Mouse (Mus musculus) adrenal gland, postnatal 10 days (tissue): ENCODE data around the gene Bgn. TPM values are rescaled to one million over a fixed set of nuclear protein-coding genes. Genes with fewer than 3 reads are reported as not detected.

Source experiments
- DNase-seq: peaks from one replicate; pipeline ENCODE4 v3.0.0; 2021; ENCODE audit warnings: mixed read lengths
- total RNA-seq, 2 experiments: library from RNA; stranded (reverse); gene quantifications; 2 replicates each; pipeline ENCODE4 v1.2.3; 2021

The Bgn gene
- total RNA-seq, 2 experiments from 2014 or later: 207 to 268 TPM

DNA sequence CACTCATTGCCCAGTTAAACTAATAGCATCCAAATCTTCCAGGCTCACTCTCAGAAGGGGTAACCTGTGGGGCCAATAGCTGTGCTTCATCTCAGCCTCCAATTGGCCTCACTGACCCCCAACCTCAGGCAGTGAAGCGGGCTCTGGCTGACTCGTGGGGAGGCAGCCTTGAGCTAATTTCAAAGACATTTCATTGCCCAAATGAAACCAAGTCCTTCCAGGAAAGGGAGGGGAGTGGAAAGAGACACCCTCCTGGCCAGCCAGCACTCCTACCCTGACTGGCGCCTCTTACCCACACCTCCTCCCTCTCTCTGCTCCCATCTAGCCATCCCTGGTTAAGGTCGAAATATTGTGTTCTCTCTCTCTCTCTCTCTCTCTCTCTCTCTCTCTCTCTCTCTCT is 6.8 kb downstream of the Bgn start:
- no peak for DNase-seq

DNA sequence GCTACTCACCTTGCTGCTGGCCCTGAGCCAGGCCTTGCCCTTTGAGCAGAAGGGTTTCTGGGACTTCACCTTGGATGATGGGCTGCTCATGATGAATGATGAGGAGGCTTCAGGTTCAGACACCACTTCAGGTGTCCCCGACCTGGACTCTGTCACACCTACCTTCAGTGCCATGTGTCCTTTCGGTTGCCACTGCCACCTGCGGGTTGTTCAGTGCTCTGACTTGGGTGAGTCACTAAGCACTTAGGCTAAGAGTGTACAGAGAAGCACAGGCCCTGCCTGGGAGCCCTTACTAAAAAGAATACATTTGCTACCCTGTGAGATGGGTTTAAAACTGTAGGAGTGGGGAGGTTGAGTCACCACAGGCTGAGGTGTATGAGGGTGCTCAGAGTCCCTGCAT is 7.4 kb downstream of the Bgn start:
- DNase-seq: no peak

DNA sequence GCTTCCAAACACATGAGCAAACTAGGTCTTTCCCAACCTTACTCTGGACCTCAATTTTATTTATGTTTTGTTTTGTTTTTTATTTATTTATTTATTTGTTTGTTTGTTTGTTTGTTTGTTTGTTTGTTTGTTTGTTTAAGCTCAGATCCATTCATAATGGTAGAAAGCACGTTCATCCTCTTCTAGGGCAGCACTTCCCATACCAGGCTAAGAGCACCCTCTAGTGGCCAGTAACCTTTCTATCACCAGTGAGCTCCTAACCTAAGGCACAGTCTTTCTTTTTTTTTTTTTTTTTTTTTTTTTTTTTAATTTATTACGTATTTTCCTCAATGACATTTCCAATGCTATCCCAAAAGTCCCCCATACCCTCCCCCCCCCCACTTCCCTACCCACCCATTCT is 10.2 kb downstream of the Bgn start:
- peak; percentile 65 for DNase-seq

DNA sequence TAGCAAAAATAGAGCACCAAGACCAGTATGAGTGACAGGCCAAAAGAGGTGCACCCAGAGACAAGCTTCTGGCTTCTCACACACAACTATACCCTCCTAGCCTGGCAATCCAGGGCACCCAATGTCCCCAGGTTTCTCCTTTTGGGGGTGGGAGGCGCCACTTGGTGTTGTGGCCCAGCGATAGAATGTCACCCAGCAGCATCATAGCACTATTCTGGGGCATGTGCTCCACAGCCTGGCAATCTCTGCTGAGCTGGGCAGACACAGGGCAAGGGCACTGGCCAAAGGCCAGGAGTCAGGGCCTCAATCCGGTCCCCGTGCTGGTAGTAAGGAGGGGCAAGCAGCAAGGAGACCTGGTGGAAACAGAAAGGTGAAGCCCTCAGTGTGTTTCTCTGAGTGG is 13.3 kb downstream of the Bgn start:
- DNase-seq: no peak

DNA sequence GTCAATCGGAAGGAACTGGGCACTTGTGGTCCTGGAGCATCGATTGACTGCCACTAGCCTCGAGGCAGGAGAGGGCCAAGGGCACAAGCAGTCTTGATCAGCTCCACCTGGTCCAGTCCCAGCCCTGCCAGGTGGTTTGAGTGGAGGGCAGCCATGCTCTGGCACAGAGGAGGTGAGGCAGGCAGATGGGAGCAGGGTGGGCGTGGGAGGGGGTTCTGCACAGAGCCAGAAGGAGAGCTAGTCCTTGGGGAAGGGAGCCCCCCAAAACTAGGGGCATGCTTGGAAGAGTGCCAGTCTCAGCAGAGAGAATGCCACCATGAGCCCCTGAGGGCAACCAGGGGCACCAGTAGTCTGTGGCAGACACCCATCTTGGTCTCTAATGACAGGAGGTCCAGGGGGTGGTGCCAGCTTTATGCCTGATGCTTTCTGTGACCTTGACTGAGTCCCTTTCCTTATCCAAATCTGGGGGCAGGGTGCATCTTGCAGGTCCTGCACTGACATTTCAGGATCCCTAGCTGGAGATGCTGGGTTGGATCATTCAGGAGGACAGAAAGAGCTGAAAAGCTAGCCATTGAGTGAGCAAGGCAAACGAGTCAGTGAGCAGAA is 21.8 kb downstream of the Bgn start:
- no peak for DNase-seq

DNA sequence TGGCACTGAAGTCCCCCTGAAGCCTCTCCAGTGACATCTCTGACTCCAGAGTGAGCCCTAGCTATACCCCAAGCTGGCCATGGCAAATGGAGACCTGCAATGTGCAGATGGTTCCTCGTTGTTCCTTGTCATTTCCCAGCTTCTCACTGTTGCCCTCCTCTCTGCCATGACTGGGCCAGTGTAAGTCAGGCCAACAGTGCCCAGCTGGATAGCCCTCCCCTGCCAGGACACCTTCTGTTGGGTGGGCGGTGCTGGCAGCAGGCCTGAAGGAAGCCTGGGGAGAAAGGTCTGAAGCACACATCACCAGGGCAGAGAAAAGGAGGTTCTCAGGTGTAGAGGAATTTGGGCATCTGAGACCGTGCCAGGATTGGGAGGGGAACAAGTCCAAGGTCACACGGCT is 23.2 kb downstream of the Bgn start:
- DNase-seq: no peak

DNA sequence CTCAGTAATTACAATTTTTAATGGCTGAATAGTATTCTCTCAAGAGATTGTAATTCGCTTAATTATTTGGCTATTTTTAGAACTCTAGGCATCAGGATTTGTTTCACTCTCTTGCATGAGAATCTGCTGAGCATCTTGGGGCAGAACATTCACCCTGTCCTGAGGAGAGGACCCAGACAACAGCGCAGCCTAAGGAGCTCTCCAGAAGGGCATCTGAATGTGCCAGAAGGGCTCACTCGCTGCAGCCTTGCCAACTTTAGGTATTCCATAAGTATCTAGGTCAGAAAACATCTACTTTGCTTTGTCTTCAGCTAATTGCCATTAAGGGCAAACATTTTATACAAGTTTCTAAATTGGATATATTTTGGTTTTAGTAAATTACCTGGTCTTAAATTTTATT is 25.8 kb downstream of the Bgn start:
- no peak for DNase-seq

DNA sequence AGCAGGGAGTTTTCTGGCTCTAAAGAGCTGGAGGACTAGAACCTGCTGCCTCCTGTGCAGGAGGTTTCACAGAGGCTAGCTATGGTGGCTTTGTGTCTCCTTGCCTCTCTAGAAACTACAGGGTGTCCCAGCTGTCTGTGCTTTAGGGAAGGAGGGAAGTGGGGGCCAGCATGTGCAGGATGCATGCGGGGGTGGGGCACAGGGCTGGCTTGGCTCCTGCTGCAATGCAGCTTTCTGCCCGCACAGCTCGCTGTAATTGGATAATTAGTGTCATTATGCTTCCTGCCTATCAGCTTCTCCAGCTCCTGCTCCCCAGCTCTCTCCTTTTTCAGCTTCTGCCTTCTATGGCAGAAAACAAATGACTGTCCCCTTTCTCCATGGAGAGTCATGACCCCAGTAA is 29.5 kb downstream of the Bgn start:
- DNase-seq: no peak

DNA sequence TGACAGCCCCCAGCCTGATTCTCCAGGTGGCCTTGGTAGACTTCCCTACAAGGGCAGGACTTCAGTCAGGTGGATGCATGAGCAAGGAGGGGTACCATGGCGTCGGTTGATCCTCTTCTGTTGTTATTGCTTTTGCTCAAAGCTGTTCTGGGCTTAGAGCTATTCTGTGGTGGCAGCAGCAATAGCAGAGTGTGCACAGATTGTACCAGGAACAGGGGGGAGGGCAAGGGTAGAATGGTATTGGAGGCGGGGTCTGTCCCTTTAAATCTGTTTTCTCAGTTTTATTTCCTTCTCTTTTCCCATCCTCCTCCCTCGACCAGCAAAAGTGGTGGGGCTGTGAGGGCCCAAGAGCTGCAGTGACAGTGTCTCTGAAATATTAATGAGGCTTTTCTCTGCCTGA is 33.2 kb downstream of the Bgn start:
- no peak for DNase-seq

DNA sequence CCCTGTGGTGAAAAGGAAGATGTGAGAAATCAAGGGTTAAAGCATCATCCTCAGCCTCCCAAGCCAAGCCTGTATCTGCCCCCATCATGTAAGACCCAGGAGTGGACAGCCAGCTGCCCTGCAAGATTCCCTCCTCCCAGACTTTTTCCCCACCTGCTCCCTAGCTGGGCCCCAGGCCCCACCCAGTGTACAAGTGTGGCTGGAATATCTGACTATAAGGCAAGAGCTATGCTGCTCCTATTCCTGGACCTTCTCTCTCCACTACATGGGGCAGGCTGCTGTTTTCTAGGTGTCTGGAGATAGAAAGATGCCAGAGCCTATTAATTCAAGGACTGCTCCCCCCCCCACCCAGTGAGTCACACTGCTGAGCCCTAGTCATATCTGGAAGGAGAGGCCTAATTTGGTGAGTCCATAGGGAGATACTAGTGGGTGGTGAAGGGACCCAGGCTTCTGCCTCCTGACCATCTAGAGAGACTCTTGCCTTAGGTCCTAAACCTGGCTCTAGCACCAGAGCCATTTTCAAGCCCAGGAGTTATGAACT is 33.7 kb downstream of the Bgn start:
- peak; percentile 39 for DNase-seq

DNA sequence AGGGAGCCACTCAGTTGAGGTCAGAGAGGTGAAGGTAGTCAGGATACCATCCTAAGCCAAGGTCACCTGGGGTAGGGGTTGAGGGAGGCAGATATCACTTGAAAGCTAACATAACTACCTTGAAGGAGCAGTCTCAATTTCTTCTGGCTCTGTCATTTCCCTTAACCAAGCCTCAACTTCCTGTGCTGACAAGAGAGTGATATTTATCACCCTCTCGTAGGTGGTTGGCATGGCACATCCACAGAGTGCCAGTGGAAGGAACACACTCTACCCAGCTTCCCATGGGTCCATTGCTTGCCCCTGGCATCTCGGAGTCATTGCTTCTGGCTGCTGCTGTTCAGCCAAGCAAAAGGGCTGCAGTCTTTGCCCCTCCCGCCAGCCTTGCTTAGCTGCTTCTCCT is 37.3 kb downstream of the Bgn start:
- DNase-seq: no peak

DNA sequence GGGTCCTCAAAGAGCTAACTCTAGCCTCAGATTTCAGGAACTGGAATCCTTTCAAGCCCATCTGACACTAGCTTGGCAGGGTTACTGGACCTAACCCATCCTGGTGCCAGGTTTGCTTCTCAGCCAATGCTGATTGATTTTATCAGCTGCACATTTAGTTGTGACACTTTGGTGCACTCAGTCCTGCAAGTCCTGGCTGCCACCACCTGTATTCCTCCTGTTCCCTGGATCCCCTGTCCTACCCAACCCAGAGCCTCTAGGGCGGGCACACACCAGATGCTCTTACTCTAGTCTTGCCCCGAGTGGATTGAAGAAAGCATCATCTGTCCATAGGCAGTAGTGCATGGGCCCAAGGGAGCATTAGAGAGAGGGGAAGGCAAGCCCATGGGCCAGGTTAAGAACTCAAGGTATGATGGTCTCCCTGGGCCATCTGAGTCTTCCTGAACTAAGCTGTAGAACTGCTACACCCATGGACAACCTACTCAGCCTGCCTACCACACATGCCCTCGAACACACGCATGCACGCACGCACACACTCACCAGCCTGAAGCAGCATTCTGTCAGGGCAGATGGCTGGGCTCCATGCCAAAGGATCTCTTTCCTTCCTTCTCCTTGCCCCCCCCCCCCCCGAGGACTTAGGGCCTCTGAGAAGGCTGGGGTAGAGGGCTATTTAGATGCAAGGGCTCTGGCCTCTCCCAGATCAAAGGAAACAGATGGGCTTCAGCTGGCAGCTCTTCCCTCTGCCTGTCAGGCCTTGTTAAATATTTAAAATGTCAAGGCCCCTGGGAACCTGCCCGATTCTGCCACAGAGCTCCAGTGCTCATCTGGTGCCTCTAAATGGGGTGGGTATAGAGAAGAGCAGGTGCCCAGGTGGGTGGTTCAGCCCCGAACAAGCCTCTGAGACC is 41.2 kb downstream of the Bgn start:
- DNase-seq: peak; percentile 50

DNA sequence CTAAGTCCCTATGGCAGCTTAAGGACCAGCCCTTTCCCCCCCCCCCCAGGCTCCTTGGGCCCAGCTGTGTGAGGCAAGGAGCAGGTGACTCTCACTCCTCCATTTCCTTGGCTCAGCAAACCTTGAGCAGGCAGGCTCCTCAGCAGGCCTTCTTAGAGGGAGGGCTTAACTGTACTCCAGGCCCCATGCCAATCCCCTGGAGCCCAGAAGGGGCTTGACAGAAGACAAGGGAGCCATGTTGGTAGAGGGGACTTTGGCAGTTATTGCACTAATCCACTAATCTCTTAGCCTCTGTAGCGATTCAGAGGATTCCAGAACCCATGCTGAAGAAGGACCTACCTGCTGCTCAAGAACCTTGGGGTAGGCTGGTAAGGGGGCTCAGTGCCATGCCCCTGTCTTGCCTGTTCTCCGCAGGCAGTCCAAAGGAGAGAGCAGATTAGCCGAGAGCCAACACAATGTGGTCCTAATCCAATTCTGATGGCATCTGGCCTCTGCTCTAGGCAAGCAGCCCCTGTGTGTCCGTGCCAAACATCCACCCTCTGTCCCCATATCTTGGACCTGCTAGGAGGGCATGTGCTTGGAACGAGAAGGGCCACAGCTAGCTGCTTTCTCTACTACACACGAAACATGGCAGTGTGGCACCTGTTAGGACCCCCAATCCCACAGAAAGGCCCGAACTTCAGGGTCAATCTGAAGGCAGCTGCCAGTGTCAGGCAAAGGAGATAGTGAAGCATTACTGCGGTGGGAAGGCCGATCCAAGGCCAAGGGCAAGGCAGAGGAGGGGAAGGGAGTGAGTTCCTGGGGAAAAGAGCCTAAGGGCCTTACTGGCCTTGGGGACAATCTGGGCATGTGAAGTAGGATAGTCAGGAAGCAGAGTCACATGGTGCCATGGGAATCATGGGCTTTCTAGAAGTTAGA is 42.1 kb downstream of the Bgn start:
- DNase-seq: peak; percentile 13

DNA sequence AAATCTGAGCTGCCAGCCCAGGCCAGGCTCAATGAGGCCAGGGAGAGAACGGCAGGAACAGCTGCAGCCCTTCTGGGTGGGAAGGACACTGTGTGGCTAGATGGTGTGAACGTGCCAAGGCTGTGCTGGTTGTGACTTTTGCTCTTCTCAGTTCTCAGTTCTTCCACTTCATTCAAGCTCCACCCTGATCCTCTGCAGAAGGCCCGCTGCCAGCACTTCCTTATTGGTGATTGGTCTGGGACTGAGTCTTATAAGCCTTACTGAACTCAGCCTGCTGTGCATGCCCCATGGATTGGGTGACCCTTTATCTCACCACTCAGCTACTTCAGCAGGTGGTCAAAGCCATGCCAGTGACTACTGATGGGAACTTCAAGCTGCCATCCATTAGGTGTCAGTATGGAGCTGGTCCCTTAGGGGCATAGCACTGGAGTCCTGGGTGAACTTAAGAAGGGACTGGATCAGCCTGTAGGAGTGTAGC is 43.0 kb downstream of the Bgn start:
- DNase-seq: peak; percentile 13

DNA sequence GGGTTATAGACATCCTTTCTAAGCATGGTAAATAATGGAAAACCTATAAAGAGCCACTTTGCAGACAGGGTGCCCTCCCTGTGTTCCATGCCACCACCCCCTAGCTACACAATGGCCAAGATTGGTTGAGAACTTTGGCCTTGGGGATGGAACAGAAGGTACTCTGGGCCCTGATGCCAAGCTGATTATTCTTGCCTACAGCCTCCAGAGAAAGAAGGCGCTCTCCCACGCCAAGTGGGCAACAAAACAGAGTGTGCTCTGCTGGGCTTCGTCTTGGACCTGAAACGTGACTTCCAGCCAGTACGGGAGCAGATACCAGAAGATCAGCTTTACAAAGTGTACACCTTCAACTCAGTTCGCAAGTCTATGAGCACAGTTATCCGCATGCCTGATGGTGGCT is 54.5 kb downstream of the Bgn start:
- DNase-seq: no peak

DNA sequence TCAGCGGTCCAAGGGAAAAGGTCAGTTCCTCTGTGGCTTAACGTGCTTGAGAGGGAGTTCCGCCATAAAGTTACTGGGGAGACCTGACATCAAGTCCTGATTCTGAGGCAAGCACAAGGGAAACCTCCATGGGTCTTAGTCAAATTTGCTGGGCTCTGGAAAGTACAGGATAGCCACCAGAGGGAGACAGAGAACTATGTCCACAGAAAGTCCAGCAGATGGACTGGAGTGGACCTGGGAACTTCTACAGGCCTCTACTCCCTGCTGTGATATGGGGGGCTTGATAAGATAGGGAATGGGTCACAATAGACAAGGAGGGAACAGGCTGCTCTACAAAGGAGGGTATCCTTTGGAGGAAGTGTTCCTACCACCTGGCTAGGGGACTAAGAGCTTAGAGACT is 59.9 kb downstream of the Bgn start:
- peak; percentile 8 for DNase-seq

Other genes with a start within 250 kb of the Bgn start
- under 1 TPM; 0.66 to 0.76 TPM for gene Xlr4c, start 240.5 kb upstream of the Bgn start, total RNA-seq
- gene Xlr3c, start 218.2 kb upstream of the Bgn start, total RNA-seq: not detected
- under 1 TPM; 0.24 to 0.33 TPM for gene Xlr5a, start 190.6 kb upstream of the Bgn start, total RNA-seq
- gene Xlr5c, start 190.6 kb upstream of the Bgn start, total RNA-seq: under 1 TPM; 0.45 to 0.69 TPM
- not detected for gene Gm45015, start 146.8 kb upstream of the Bgn start, total RNA-seq
- gene Zfp275, start 141.0 kb upstream of the Bgn start, total RNA-seq: 10 to 100 TPM; 15.3 to 18.7 TPM
- not detected for gene Gm18336, start 84.9 kb upstream of the Bgn start, total RNA-seq
- under 1 TPM; 0.15 TPM for gene Zfp92, start 72.5 kb upstream of the Bgn start, total RNA-seq
- not detected for gene Trex2, start 48.3 kb upstream of the Bgn start, total RNA-seq
- 10 to 100 TPM; 24.3 to 34.8 TPM for gene Haus7, start 24.6 kb upstream of the Bgn start, total RNA-seq
- gene Atp2b3, start 19.5 kb downstream of the Bgn start, total RNA-seq: 10 to 100 TPM; 11.7 to 17.0 TPM
- 1 to 10 TPM in 1 of 2 experiments, under 1 TPM in 1; 0.67 to 1.1 TPM for gene Dusp9, start 155.8 kb downstream of the Bgn start, total RNA-seq
- gene Pnck, start 176.5 kb downstream of the Bgn start, total RNA-seq: 10 to 100 TPM in 1 of 2 experiments, 1 to 10 TPM in 1; 5.6 to 13.8 TPM
- 10 to 100 TPM; 31.9 to 43.3 TPM for gene Slc6a8, start 189.5 kb downstream of the Bgn start, total RNA-seq
- gene Bcap31, start 232.6 kb downstream of the Bgn start, total RNA-seq: 100 to 1,000 TPM; 233 to 236 TPM
- 10 to 100 TPM; 24.7 to 31.8 TPM for gene Abcd1, start 233.0 kb downstream of the Bgn start, total RNA-seq